Mouse (Mus musculus) urinary bladder, postnatal 4 days (tissue): Measurements from ENCODE around the gene Mrpl52.

Source experiments
- DNase-seq, 2 experiments: peaks; one replicate each; pipeline ENCODE4 v3.0.0; 2021 to 2022; ENCODE audit warnings: low spot score in 2 of 2

The Mrpl52 gene

DNA sequence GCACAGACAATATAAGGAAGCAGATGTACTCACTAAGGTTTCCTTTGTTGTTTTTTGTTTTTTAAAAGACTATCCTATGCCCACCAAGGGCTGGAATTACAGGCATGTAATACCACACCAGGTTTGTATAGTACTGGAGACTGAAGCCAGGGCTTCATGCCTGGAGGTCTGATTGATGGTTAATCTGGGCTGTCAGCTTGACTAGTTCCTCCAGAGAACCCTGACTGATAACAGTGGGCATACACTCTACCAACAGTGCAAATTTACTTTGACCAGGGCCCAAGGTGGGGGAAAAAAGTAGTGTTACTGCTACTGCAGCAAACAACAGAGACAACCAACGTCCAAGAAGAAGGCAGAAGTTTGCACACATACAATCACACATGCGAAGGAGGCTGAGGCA, 44.8 kb downstream of the Mrpl52 start:
- no peak for DNase-seq

DNA sequence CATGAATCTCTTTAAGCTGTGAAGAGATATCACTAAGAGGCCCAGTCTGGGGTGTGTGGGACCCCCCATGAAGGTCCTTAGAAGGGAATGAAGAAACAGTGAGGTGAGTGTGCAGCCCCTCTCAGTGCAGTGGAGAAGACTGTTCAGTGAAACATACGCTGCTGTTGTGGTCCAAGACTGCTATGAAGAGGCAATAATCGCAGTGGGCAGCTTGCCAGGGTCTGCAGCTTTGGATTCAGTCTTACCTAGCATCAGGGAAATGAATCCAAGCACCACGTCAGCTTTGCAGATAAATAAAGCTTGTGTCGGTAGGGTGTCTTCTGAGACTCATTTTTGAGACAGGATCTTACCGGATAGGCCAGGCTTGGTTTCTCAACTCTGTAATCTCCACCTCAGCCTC, 46.0 kb downstream of the Mrpl52 start:
- DNase-seq, result no peak

DNA sequence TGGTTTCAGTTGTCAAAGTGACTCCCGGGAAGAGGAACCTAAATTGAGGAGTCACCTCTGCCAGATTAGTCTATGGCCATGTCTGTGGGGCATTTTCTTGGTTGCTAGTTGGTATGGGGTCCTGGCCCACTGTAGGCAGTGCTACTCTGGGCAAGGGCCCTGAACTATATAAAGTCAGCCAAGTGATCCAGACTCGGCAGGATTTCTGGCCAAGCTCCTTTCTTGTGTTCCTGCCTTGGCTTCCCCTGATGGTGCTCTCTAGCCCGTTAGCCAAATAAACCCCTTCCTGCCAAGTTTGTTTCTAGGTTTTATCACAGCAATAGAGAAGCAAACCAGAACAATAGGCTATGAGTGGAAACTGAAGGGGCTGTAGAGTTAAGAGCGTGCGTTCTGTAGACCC, 48.0 kb downstream of the Mrpl52 start:
- no peak for DNase-seq

DNA sequence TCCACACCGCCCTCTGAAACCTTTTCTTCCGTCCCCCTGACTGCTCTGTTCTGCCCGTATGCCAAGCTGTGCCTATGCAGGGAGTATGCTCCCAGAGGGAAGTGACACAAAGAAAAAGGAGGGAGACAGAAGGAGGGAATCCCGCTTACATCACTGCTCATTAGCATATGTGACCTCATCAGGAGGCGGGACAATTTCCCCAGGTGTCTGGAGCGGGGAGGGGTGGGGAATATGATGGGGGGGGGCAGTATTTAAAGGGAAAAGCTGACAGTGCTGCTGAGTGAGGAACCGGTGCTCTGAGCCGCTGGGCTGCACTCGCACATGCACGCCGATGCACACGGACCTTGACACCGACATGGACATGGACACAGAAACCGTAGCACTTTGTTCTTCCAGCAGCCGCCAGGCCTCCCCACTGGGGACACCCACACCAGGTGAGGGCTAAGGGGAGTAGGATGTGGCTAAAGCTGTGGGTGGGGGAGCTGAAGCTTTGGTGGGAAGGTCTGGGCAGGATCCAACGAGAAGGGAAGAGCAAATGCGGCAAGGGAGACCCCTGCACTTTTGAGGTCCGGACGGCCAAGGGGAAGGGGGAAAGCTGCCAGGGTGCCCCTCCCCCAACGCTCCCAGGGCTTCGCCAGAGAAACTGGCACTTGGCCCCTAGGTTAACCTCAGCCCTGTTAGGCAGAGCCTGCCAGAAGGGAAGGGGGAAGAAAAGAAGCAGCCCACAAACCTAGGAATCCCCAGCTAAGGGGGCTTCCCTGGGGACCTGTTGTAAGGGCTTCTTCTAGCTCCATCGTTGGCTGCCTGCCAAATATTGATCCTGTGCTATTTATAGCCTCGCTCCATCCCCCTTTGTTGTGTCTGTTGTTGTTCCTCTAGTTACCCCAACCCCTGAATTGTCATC, 49.5 kb downstream of the Mrpl52 start, which contains the start of gene Rem2:
Gene Rem2 (plus strand): TSS at position 160 of the 904 bp plus-strand sequence.
- DNase-seq, result no peak

DNA sequence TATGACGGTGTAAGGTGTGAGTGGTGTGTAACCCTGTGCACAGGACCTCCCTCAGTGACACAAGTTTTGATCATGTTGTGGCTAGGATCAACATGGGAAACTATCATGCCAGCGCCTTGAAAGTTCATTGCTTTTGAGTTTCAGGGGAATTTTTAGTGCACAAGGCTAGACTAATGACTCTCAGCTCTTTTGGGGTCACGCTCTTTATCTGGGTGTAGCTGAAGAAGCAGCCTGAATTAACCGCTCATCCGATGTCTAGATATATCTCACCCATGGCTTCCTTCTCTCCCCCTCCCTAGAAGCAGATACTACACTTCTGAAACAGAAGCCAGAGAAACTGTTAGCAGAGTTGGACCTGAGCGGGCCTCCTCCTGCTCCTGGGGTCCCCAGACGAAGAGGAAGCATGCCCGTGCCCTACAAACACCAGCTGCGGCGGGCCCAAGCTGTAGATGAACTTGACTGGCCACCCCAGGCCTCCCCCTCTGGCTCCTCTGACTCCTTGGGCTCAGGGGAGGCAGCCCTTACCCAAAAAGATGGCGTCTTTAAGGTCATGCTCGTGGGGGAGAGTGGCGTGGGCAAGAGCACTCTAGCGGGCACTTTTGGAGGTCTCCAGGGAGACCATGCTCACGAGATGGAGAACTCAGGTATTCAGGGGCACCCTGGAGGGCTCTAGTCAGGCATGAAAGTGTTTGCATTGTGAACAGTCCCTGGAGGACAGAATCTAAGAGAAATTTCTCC, 50.6 kb downstream of the Mrpl52 start:
- DNase-seq, result no peak
